Mouse (Mus musculus): ENCODE data around the gene Prkce. TPM values are rescaled to one million over a fixed set of nuclear protein-coding genes. Genes with fewer than 3 reads are reported as not detected.

Prkce gene
- polyA plus RNA-seq, 1 experiment from 2014 or later: 0.77 TPM

DNA sequence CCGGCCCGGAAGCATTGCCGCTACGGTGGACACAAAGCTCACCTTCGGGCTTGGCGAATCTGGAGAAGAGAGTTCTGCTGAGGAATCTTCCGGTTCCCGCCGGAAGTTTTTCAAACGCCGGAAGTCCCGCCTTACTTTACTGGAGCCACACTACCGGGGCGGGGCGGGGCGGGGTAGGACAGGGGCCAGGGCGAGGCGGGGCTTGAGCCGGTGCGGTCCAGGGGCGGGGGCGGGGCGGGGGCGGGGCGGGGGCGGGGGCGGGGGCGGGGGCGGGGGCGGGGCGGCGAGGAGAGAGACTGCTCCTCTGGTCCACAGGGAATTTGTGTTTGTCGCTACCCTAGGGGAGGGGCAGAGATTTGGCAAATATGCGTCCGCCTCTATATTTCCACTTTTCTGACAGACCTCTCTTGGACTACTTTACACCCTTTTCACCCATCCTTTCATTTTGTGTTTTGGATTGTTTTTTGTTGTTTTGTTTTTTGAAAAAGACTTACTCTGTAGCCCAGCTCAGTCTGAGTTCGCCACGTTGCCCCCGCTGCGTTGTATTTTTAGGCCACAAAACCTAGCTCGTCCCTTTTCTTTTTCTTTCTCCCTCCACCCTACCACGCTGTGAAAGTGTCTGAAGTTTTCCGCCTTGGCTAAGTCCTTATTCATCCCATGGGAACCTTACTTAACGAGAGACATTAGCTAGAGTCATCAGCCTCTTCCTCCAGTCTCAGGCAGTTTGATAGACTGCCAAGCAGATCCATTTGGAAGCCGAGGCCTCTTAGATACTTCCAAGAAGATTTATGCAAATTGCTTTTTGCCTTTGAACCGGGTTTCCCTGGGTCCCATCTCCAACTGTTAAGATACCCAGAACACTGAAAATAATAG, 22.3 kb upstream of the Prkce start, which contains the start of gene Srbd1:
Gene Srbd1, minus strand, starts transcription at position 97 of the 873 bp plus-strand sequence.
- H3K9me3 ChIP-seq (replicated peaks; ENCODE audit: control insufficient read depth, low read length): no peaks in the 10 kb centered on the region
- peak within 1 kb of the TSS; percentile 80 for H3K27ac ChIP-seq (ENCODE audit: low read length)
- peaks cover 20% of the 10 kb centered on the region for H3K4me1 ChIP-seq (ENCODE audit: control insufficient read depth, low read depth, low read length)
- peak within 1 kb of the TSS; percentile 80 for H3K4me2 ChIP-seq (ENCODE audit: low read depth, low read length)
- H3K9ac ChIP-seq (ENCODE audit: low read depth, low read length): peak within 1 kb of the TSS; percentile 75
- peak; percentile 95 for ATAC-seq (ENCODE audit: low read depth)
- peak within 1 kb of the TSS; percentile 74 for H3K4me3 ChIP-seq (ENCODE audit: low read depth, low read length)
- H3K27me3 ChIP-seq (ENCODE audit: control insufficient read depth, insufficient read depth, low read depth, low read length): no peaks in the 10 kb centered on the region
- H3K36me3 ChIP-seq (ENCODE audit: control insufficient read depth, insufficient read depth): no peaks in the 10 kb centered on the region
- 6% methylated on average over 30 of the region's 45 CpGs for WGBS (ENCODE audit: insufficient replicate concordance)

DNA sequence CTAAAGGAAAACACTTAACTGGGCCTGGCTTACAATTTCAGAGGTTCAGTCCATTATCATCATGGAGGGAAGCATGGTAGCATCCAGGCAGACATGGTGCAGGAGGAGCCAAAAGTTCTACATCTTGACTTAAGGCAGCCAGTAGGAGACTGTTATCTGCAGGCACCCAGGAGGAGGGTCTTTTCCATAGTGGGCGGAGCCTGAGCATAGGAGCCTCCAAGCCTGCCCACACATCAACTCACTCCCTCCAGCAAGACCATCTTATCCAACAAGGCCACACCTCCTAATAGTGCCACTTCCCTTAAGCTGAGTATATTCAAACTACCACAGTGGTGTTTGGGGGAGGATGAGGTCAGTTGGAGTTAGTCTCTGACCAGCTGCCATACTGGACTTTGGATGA, 17.9 kb upstream of the Prkce start:
- Histone ChIP-seq H3K9ac (ENCODE audit: low read depth, low read length) (no peak overlapping the region), H3K27ac (ENCODE audit: low read length) (no peak overlapping the region), H3K36me3 (ENCODE audit: control insufficient read depth, insufficient read depth) (no peaks in the 10 kb centered on the region), H3K9me3 (replicated peaks; ENCODE audit: control insufficient read depth, low read length) (no peaks in the 10 kb centered on the region), H3K4me1 (ENCODE audit: control insufficient read depth, low read depth, low read length) (peaks cover 8% of the 10 kb centered on the region), H3K4me2 (ENCODE audit: low read depth, low read length) (no peak overlapping the region), H3K27me3 (ENCODE audit: control insufficient read depth, insufficient read depth, low read depth, low read length) (no peaks in the 10 kb centered on the region), H3K4me3 (ENCODE audit: low read depth, low read length) (no peak overlapping the region)
- no peak for ATAC-seq (ENCODE audit: low read depth)
- WGBS (ENCODE audit: insufficient replicate concordance): 52% methylated on average over 1 of the region's 1 CpGs

DNA sequence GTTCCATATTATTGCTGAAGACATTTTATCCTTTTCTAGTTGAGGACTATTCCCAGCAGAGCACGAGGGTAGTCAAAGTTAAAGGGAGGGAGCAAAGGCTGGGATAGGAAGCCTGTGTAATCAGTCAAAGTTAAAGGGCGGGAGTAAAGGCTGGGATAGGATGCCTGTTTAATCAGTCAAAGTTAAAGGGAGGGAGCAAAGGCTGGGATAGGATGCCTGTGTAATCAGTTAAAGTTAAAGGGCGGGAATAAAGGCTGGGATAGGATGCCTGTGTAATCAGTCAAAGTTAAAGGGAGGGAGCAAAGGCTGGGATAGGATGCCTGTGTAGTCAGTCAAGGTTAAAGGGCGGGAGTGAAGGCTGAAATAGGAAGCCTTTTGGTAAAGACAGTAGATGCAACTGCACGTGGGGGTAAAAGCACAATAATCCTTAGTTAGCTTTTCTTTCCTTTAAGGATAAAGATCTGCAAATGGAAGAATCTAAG, 16.7 kb upstream of the Prkce start:
- 13% methylated on average over 5 of the region's 5 CpGs for WGBS (ENCODE audit: insufficient replicate concordance)
- H3K4me2 ChIP-seq (ENCODE audit: low read depth, low read length): 0 out of 2 replicates have a peak overlapping the region, but pooled peaks have one; percentile 1
- peak; percentile 88 for ATAC-seq (ENCODE audit: low read depth)

DNA sequence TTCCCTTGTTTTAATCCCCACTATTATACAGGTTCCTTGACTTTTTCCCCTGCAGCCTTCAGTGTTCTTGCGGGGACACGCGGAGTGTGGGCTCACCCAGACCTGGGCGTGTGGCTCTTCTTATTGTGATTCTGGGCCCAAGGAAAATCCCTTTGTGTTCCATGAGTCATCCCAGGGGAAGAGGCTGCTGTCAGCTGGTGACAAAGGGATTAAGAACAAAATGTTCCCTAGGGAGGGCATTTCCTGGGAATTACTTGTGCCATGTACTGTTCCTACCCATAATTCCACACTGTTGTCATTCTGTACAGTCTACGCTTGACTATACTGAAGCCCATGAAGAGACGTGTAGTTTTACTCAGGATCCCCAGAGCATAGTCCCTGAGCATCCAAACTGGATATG, 10.6 kb upstream of the Prkce start:
- ATAC-seq (ENCODE audit: low read depth): no peak
- Histone ChIP-seq H3K4me1 (ENCODE audit: control insufficient read depth, low read depth, low read length) (no peaks in the 10 kb centered on the region), H3K36me3 (ENCODE audit: control insufficient read depth, insufficient read depth) (no peaks in the 10 kb centered on the region), H3K27me3 (ENCODE audit: control insufficient read depth, insufficient read depth, low read depth, low read length) (no peaks in the 10 kb centered on the region), H3K4me2 (ENCODE audit: low read depth, low read length) (no peak overlapping the region), H3K9me3 (replicated peaks; ENCODE audit: control insufficient read depth, low read length) (no peaks in the 10 kb centered on the region), H3K4me3 (ENCODE audit: low read depth, low read length) (no peak overlapping the region), H3K27ac (ENCODE audit: low read length) (no peak overlapping the region), H3K9ac (ENCODE audit: low read depth, low read length) (no peak overlapping the region)
- WGBS (ENCODE audit: insufficient replicate concordance): 74% methylated on average over 6 of the region's 6 CpGs

More for the DNA sequence above, 16.7 kb upstream of the Prkce start:
- Histone ChIP-seq H3K27me3 (ENCODE audit: control insufficient read depth, insufficient read depth, low read depth, low read length) (no peaks in the 10 kb centered on the region), H3K9ac (ENCODE audit: low read depth, low read length) (no peak overlapping the region), H3K9me3 (replicated peaks; ENCODE audit: control insufficient read depth, low read length) (no peaks in the 10 kb centered on the region), H3K4me3 (ENCODE audit: low read depth, low read length) (no peak overlapping the region), H3K27ac (ENCODE audit: low read length) (no peak overlapping the region), H3K4me1 (ENCODE audit: control insufficient read depth, low read depth, low read length) (peaks cover 2% of the 10 kb centered on the region), H3K36me3 (ENCODE audit: control insufficient read depth, insufficient read depth) (no peaks in the 10 kb centered on the region)

DNA sequence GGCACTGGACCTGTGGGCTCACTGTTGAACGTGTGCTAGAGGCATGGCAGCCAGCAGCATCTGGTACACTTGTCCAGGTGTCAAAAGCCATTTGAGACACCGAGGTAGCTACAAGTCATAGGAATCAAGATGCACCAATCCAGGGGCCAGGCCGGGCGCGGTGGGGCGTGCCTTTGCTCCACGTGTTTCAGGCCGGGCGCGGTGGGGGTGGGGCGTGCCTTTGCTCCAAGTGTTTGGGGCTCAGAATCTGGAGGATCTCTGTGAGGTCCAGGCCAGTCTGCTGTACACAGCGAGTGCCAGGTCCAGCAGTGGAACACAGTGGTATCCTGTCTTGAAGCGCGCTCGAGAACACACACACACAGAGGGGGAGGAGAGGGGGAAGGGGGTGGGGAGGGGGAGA, 4.9 kb upstream of the Prkce start:
- Histone ChIP-seq H3K27me3 (ENCODE audit: control insufficient read depth, insufficient read depth, low read depth, low read length) (peaks cover 12% of the 10 kb centered on the region), H3K4me1 (ENCODE audit: control insufficient read depth, low read depth, low read length) (peaks cover 3% of the 10 kb centered on the region), H3K9me3 (replicated peaks; ENCODE audit: control insufficient read depth, low read length) (no peaks in the 10 kb centered on the region), H3K36me3 (ENCODE audit: control insufficient read depth, insufficient read depth) (no peaks in the 10 kb centered on the region), H3K4me3 (ENCODE audit: low read depth, low read length) (no peak overlapping the region), H3K27ac (ENCODE audit: low read length) (no peak overlapping the region), H3K4me2 (ENCODE audit: low read depth, low read length) (no peak overlapping the region), H3K9ac (ENCODE audit: low read depth, low read length) (no peak overlapping the region)
- no peak for ATAC-seq (ENCODE audit: low read depth)
- WGBS (ENCODE audit: insufficient replicate concordance): 68% methylated on average over 15 of the region's 15 CpGs

DNA sequence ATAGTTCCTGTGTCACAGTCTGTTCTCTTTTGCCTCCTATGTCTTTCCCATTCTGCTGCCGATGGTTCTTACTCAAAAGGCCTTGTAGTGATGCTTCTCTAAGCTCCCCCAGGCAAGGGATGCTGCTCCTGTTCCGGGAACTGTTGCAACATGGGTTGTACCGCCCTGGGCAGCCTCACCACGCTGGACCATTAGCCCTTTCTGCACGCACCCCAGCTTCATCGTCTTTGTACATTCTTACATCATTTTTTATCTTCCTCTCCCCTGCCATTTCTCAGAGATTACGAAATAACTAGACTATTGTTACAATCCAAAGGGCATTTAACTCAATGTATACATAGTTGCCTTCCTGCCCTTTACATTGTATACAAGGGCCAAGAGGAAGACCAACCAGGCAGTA, 3.2 kb upstream of the Prkce start:
- Histone ChIP-seq H3K4me3 (ENCODE audit: low read depth, low read length) (no peak overlapping the region), H3K4me2 (ENCODE audit: low read depth, low read length) (no peak overlapping the region), H3K9me3 (replicated peaks; ENCODE audit: control insufficient read depth, low read length) (no peaks in the 10 kb centered on the region), H3K4me1 (ENCODE audit: control insufficient read depth, low read depth, low read length) (peaks cover 12% of the 10 kb centered on the region), H3K27me3 (ENCODE audit: control insufficient read depth, insufficient read depth, low read depth, low read length) (peaks cover 30% of the 10 kb centered on the region), H3K27ac (ENCODE audit: low read length) (no peak overlapping the region), H3K9ac (ENCODE audit: low read depth, low read length) (no peak overlapping the region), H3K36me3 (ENCODE audit: control insufficient read depth, insufficient read depth) (no peaks in the 10 kb centered on the region)
- no peak for ATAC-seq (ENCODE audit: low read depth)
- 52% methylated on average over 7 of the region's 7 CpGs for WGBS (ENCODE audit: insufficient replicate concordance)

DNA sequence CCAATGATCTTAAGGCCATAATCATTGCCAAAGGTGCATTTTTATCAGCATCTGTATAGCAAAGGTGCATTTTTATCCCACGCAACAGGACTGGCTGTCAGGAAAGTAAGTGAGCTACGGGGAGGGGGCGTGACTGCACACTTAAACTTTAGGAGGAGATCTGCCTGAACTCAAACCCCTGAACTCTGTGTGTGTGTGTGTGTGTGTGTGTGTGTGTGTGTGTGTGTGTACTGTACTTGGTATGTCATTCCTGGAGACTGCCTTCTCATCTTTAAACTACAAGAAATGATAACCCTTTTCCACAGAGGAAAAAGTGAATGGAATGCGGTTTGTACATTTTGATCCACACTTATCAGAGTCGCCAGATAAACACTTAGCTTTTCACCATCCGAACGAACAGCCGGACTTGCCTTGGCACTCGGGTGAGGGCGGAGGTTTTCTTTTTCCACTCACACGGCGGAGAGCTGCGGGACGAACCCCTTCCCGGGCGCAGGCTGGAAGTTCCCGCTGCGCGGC, 1.5 kb upstream of the Prkce start:
- ATAC-seq (ENCODE audit: low read depth): no peak
- peak overlapping the region; percentile 74 for H3K4me3 ChIP-seq (ENCODE audit: low read depth, low read length)
- H3K4me2 ChIP-seq (ENCODE audit: low read depth, low read length): peak overlapping the region; percentile 86
- whole genome bisulfite sequencing (ENCODE audit: insufficient replicate concordance): 7% methylated on average over 19 of the region's 19 CpGs
- peak overlapping the region; percentile 83 for H3K27ac ChIP-seq (ENCODE audit: low read length)
- no peaks in the 10 kb centered on the region for H3K9me3 ChIP-seq (replicated peaks; ENCODE audit: control insufficient read depth, low read length)
- H3K9ac ChIP-seq (ENCODE audit: low read depth, low read length): peak overlapping the region; percentile 76
- H3K36me3 ChIP-seq (ENCODE audit: control insufficient read depth, insufficient read depth): no peaks in the 10 kb centered on the region
- peaks cover 36% of the 10 kb centered on the region for H3K27me3 ChIP-seq (ENCODE audit: control insufficient read depth, insufficient read depth, low read depth, low read length)
- peaks cover 12% of the 10 kb centered on the region for H3K4me1 ChIP-seq (ENCODE audit: control insufficient read depth, low read depth, low read length)

DNA sequence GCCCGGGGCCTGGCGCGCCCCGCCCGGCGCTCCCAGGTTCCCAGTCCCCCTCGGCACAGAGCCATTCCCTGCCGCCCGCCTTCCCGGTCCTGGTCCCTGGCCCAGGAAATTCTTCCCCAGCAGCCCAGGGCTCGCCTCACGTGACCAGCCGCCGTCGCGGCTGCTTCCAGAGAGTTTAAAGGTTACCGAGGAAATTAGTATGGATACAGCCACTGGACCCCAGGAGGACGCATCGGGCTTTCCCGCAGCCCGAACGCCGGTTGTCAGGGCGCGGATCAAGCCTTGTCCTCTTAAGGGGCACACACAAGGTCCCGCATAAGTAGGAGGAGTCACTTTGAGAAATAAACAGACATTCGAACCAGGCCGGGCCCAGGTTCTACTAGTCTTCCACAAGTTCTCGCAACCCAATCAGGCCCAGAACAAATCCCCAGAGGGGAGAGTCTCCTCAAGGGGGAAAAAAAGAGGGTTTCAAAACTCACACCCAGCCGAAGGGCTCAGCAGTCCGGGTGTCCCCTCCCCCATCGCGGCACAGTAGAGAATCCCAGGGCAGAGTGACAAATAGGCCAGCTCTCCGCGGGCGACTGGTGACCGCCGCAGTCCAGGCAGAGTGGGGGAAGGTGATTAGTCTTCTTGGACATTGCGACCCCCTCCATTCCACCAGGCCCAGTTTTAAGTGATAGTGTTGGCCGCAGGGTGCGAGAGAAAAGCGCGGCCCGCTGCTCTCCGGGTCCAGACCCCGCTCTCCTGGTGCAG, 842 bp upstream of the Prkce start:
- peak overlapping the region; percentile 86 for H3K4me2 ChIP-seq (ENCODE audit: low read depth, low read length)
- H3K9me3 ChIP-seq (replicated peaks; ENCODE audit: control insufficient read depth, low read length): no peaks in the 10 kb centered on the region
- ATAC-seq (ENCODE audit: low read depth): peak; percentile 60
- H3K36me3 ChIP-seq (ENCODE audit: control insufficient read depth, insufficient read depth): no peaks in the 10 kb centered on the region
- peaks cover 12% of the 10 kb centered on the region for H3K4me1 ChIP-seq (ENCODE audit: control insufficient read depth, low read depth, low read length)
- peak overlapping the region; percentile 76 for H3K9ac ChIP-seq (ENCODE audit: low read depth, low read length)
- peaks cover 36% of the 10 kb centered on the region for H3K27me3 ChIP-seq (ENCODE audit: control insufficient read depth, insufficient read depth, low read depth, low read length)
- H3K4me3 ChIP-seq (ENCODE audit: low read depth, low read length): peak overlapping the region; percentile 74
- H3K27ac ChIP-seq (ENCODE audit: low read length): peak overlapping the region; percentile 83
- 0% methylated on average over 46 of the region's 46 CpGs for WGBS (ENCODE audit: insufficient replicate concordance)
